Mouse (Mus musculus): ENCODE results near the gene Lctl. TPM values are rescaled to one million over a fixed set of nuclear protein-coding genes. Genes with fewer than 3 reads are reported as not detected.

The Lctl gene
- polyA plus RNA-seq, 1 experiment from 2014 or later = not detected

Other genes with a start within 250 kb of the Lctl start
- gene Smad6, start 95.1 kb upstream of the Lctl start, polyA plus RNA-seq (2015; fragmentation: Nextera tagmentation; extraction: Ambion mirVana) = 16.7 and 17.4 TPM in 2 replicates
- gene Zwilch, start 56.0 kb downstream of the Lctl start, polyA plus RNA-seq (2015; fragmentation: Nextera tagmentation; extraction: Ambion mirVana) = 21.9 and 22.7 TPM in 2 replicates
- gene Rpl4, start 56.2 kb downstream of the Lctl start, polyA plus RNA-seq (2015; fragmentation: Nextera tagmentation; extraction: Ambion mirVana) = 1,232 and 1,302 TPM in 2 replicates
- 33.1 and 36.8 TPM in 2 replicates for gene Snapc5, start 62.1 kb downstream of the Lctl start, polyA plus RNA-seq (2015; fragmentation: Nextera tagmentation; extraction: Ambion mirVana)
- 3.5 and 5.5 TPM in 2 replicates for gene Uchl4, start 118.1 kb downstream of the Lctl start, polyA plus RNA-seq (2015; fragmentation: Nextera tagmentation; extraction: Ambion mirVana)
- 82.8 and 87.1 TPM in 2 replicates for gene Map2k1, start 136.5 kb downstream of the Lctl start, polyA plus RNA-seq (2015; fragmentation: Nextera tagmentation; extraction: Ambion mirVana)
- gene Tipin, start 164.4 kb downstream of the Lctl start, polyA plus RNA-seq (2015; fragmentation: Nextera tagmentation; extraction: Ambion mirVana) = 219 and 245 TPM in 2 replicates
- 19.4 and 20.7 TPM in 2 replicates for gene Dis3l, start 224.1 kb downstream of the Lctl start, polyA plus RNA-seq (2015; fragmentation: Nextera tagmentation; extraction: Ambion mirVana)

Measured in embryonic facial prominence, embryonic 13.5 days (tissue).